Mouse (Mus musculus): Measurements from ENCODE around the gene Gsta3. TPM values are rescaled to one million over a fixed set of nuclear protein-coding genes. Genes with fewer than 3 reads are reported as not detected.

Gsta3 gene
- total RNA-seq (2023; ENCODE audit: inconsistent age) = not detected in 4 replicates

DNA sequence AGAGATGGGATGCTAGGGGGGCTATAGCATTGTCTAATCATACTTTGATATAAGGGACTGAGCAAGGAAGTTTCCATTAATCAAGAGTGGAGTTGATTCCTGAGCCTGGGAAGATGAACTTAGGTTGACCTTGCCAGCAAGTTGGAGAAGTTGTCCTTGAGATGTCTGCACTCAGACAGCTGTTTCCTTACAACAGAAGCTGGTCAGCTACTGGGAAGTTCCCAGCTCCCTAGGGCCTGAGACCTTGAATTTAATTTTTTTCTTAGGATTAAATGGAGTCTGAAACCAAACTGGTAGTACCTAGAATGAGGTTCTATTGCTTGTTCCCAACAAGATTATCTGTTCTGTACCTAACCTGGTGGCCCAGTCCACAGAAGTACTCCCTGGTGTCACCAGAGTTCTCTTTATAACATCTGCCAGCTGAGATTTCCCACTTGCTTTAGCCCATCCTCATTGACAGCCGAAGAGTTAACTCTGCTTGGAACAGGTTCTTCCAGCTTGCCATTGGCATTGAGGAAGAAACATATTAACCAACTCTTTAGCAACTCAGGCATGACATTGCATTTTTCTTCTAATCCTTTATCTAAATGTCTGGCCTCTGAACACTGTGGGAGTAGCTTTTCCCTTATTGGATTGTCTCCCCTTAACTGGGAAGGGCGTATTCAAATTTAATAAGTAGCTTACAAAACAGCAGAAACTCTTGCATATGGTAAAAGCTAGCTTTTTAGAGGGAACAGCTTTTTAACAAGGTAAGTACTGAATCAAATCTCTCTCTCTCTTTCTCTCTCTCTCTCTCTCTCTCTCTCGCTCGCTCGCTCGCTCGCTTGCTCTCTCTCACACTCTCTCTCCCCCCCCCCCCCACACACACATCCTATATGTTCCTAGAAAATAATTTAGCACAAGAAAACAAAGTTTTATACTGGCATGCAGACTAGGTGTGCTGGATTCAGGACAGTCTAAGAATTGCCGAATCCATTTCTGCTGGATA is at the start of gene Gsta3:
Gsta3 (plus strand) TSS at position 679 of the 988 bp plus-strand sequence.

DNA sequence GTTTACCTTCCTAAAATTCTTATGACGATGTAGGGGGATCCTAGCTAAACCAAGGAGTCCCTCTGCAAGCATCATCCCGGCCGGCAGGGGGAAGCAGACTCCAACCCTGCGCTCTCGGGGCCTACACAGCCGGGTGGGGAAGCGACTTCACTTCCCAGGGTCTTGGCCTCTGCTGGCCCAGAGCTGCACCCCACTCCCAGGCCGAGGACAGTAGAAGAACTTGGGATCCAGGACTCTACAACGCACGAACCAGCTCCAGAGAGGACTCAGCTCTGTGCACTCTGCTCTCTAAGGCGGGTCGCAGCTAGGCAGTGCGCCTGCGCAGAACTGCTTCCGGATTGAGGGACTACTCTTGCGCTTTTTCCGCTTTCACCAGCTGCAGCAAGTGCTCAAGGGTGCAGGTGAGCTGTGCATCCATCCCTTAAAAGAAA is 21.9 kb upstream of the Gsta3 start, which contains the start of gene Tmem14a:
Tmem14a (plus strand) TSS at position 87 of the 431 bp plus-strand sequence.

Other genes starting within 250 kb of the Gsta3 start
- gene Tram2, start 161.4 kb upstream of the Gsta3 start, total RNA-seq (2023; ENCODE audit: inconsistent age) = 14.1 to 19.3 TPM (median 18.8 TPM) in 4 replicates
- 0.45 to 1.2 TPM (median 0.88 TPM) in 4 replicates for gene Tmem14a, start 22.0 kb upstream of the Gsta3 start, total RNA-seq (2023; ENCODE audit: inconsistent age)
- not detected in 4 replicates for gene Khdc1a, start 109.1 kb downstream of the Gsta3 start, total RNA-seq (2023; ENCODE audit: inconsistent age)
- not detected in 4 replicates for gene Khdc1c, start 127.7 kb downstream of the Gsta3 start, total RNA-seq (2023; ENCODE audit: inconsistent age)
- not detected in 4 replicates for gene Khdc1b, start 143.0 kb downstream of the Gsta3 start, total RNA-seq (2023; ENCODE audit: inconsistent age)

All from B cell, adult (primary cell).